Mouse (Mus musculus): ENCODE data around the gene Tmem30c.

DNA sequence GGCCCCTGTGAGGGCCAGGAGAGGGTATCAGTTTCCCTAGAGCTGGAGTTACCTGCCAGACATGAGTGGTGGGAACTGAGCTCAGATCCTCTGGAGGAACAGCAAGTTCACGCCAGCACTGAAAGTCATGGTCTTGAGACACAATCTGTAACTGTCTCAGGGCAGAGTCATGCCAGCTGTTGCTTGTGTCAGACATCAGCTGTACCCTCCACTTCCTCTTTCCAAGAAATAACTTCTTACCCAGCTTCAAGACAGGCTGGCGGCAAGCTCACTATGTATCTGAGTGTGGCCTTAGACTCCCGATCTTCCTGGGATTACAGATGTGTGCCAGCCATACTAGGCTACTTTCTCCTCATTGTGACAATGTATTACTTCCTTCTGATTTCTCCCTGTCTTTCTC lies 46.1 kb downstream of the Tmem30c start:
- TF ChIP-seq CTCF (IDR thresholded peaks at IDR 0.05; ENCODE audit: control insufficient read depth, insufficient read depth, low read length) (no peak), POLR2A (IDR thresholded peaks at IDR 0.05; ENCODE audit: borderline replicate concordance, control insufficient read depth, low read depth, low read length) (no peak)

Data from bone marrow, adult 2 months (tissue).